Mouse (Mus musculus): ENCODE measurements around the gene Hip1r. TPM values are rescaled to one million over a fixed set of nuclear protein-coding genes. Genes with fewer than 3 reads are reported as not detected.
A peak's percentile ranks its signal among the peaks of the same experiment; 100 is the strongest.

Gene Hip1r
- polyA plus RNA-seq (2014; fragmentation: Nextera tagmentation; extraction: Ambion mirVana): 4.4 and 5.3 TPM in 2 replicates

GRCm38 (mm10) chr5:123973299-123974178, at the start of gene Hip1r:
TSS of gene Hip1r (plus strand) at chr5:123973628.
- Histone ChIP-seq H3K36me3 (ENCODE audit: control insufficient read depth, insufficient read depth, low read length) (no peaks in the 10 kb centered on the region), H3K4me2 (ENCODE audit: low read depth) (peak within 1 kb of the TSS; percentile 88), H3K27me3 (ENCODE audit: control insufficient read depth, insufficient read depth, low read length) (peaks cover 17% of the 10 kb centered on the region), H3K9ac (ENCODE audit: low read length) (peak within 1 kb of the TSS; percentile 59), H3K4me3 (ENCODE audit: low read depth, low read length) (peak within 1 kb of the TSS; percentile 69), H3K4me1 (ENCODE audit: control insufficient read depth, insufficient read depth, low read length) (0 out of 2 replicates have a peak, but pooled peaks cover 5% of the 10 kb centered on the region), H3K9me3 (ENCODE audit: control insufficient read depth, low read length) (no peaks in the 10 kb centered on the region), H3K27ac (ENCODE audit: low read depth, low read length) (no peak within 1 kb of the TSS)
- WGBS: 2% methylated on average over 61 of the region's 106 CpGs
- ATAC-seq (ENCODE audit: insufficient read depth, low FRiP score, low TSS enrichment) (peak; percentile 58), DNase-seq (ENCODE audit: low spot score) (peak; percentile 66)

GRCm38 (mm10) chr5:123927118-123927517, 46.3 kb upstream of the Hip1r start, which contains the start of gene Gm43518:
TSS of gene Gm43518 (plus strand) at chr5:123927418.
- H3K4me3 ChIP-seq (ENCODE audit: low read depth, low read length): no peak within 1 kb of the TSS
- H3K9me3 ChIP-seq (ENCODE audit: control insufficient read depth, low read length): no peaks in the 10 kb centered on the region
- no peaks in the 10 kb centered on the region for H3K4me1 ChIP-seq (ENCODE audit: control insufficient read depth, insufficient read depth, low read length)
- H3K36me3 ChIP-seq (ENCODE audit: control insufficient read depth, insufficient read depth, low read length): peaks cover 11% of the 10 kb centered on the region
- no peak for DNase-seq (ENCODE audit: low spot score)
- no peak within 1 kb of the TSS for H3K27ac ChIP-seq (ENCODE audit: low read depth, low read length)
- H3K4me2 ChIP-seq (ENCODE audit: low read depth): no peak within 1 kb of the TSS
- WGBS: 94% methylated on average over 9 of the region's 9 CpGs
- H3K9ac ChIP-seq (ENCODE audit: low read length): no peak within 1 kb of the TSS
- H3K27me3 ChIP-seq (ENCODE audit: control insufficient read depth, insufficient read depth, low read length): no peaks in the 10 kb centered on the region
- ATAC-seq (ENCODE audit: insufficient read depth, low FRiP score, low TSS enrichment): no peak

- H3K4me1 ChIP-seq (ENCODE audit: control insufficient read depth, insufficient read depth, low read length): no peaks in the 10 kb centered on the region
- H3K9ac ChIP-seq (ENCODE audit: low read length): peak within 1 kb of the TSS; percentile 87
- no peaks in the 10 kb centered on the region for H3K9me3 ChIP-seq (ENCODE audit: control insufficient read depth, low read length)
- H3K36me3 ChIP-seq (ENCODE audit: control insufficient read depth, insufficient read depth, low read length): peaks cover 4% of the 10 kb centered on the region
- peak within 1 kb of the TSS; percentile 79 for H3K4me2 ChIP-seq (ENCODE audit: low read depth)
- peak within 1 kb of the TSS; percentile 73 for H3K27ac ChIP-seq (ENCODE audit: low read depth, low read length)
- ATAC-seq (ENCODE audit: insufficient read depth, low FRiP score, low TSS enrichment) (peak; percentile 97), DNase-seq (ENCODE audit: low spot score) (peak; percentile 98)
- H3K27me3 ChIP-seq (ENCODE audit: control insufficient read depth, insufficient read depth, low read length): no peaks in the 10 kb centered on the region
- under 1% methylated on average over 56 of the region's 56 CpGs for WGBS
- H3K4me3 ChIP-seq (ENCODE audit: low read depth, low read length): peak within 1 kb of the TSS; percentile 49
Observed at GRCm38 (mm10) chr5:123930508-123930989, 42.9 kb upstream of the Hip1r start, which contains the start of gene Ccdc62. TSS of gene Ccdc62 (plus strand) at chr5:123930679.

- H3K4me3 ChIP-seq (ENCODE audit: low read depth, low read length): peak overlapping the region; percentile 49
- 52% methylated on average over 13 of the region's 13 CpGs for WGBS
Observed at GRCm38 (mm10) chr5:123931131-123931530, 42.3 kb upstream of the Hip1r start.

GRCm38 (mm10) chr5:123932927-123933326, 40.5 kb upstream of the Hip1r start:
- ATAC-seq (ENCODE audit: insufficient read depth, low FRiP score, low TSS enrichment) (no peak), DNase-seq (ENCODE audit: low spot score) (no peak)
- Histone ChIP-seq H3K27ac (ENCODE audit: low read depth, low read length) (no peak overlapping the region), H3K9ac (ENCODE audit: low read length) (no peak overlapping the region), H3K9me3 (ENCODE audit: control insufficient read depth, low read length) (no peaks in the 10 kb centered on the region), H3K36me3 (ENCODE audit: control insufficient read depth, insufficient read depth, low read length) (no peaks in the 10 kb centered on the region; the same call in 1 of the 2 replicates), H3K4me2 (ENCODE audit: low read depth) (no peak overlapping the region), H3K4me3 (ENCODE audit: low read depth, low read length) (no peak overlapping the region), H3K4me1 (ENCODE audit: control insufficient read depth, insufficient read depth, low read length) (no peaks in the 10 kb centered on the region), H3K27me3 (ENCODE audit: control insufficient read depth, insufficient read depth, low read length) (no peaks in the 10 kb centered on the region)

More at GRCm38 (mm10) chr5:123931131-123931530, 42.3 kb upstream of the Hip1r start:
- Histone ChIP-seq H3K4me1 (ENCODE audit: control insufficient read depth, insufficient read depth, low read length) (no peaks in the 10 kb centered on the region), H3K36me3 (ENCODE audit: control insufficient read depth, insufficient read depth, low read length) (peaks cover 3% of the 10 kb centered on the region), H3K4me2 (ENCODE audit: low read depth) (peak overlapping the region; percentile 79), H3K9ac (ENCODE audit: low read length) (peak overlapping the region; percentile 87), H3K9me3 (ENCODE audit: control insufficient read depth, low read length) (no peaks in the 10 kb centered on the region), H3K27me3 (ENCODE audit: control insufficient read depth, insufficient read depth, low read length) (no peaks in the 10 kb centered on the region), H3K27ac (ENCODE audit: low read depth, low read length) (no peak overlapping the region)
- ATAC-seq (ENCODE audit: insufficient read depth, low FRiP score, low TSS enrichment) (peak; percentile 32; the same call in 1 of the 2 replicates), DNase-seq (ENCODE audit: low spot score) (no peak)

GRCm38 (mm10) chr5:123933556-123933955, 39.9 kb upstream of the Hip1r start:
- no peaks in the 10 kb centered on the region for H3K4me1 ChIP-seq (ENCODE audit: control insufficient read depth, insufficient read depth, low read length)
- ATAC-seq (ENCODE audit: insufficient read depth, low FRiP score, low TSS enrichment) (no peak), DNase-seq (ENCODE audit: low spot score) (no peak)
- H3K4me2 ChIP-seq (ENCODE audit: low read depth): no peak overlapping the region
- H3K27me3 ChIP-seq (ENCODE audit: control insufficient read depth, insufficient read depth, low read length): no peaks in the 10 kb centered on the region
- H3K27ac ChIP-seq (ENCODE audit: low read depth, low read length): no peak overlapping the region
- WGBS: 95% methylated on average over 12 of the region's 12 CpGs
- no peak overlapping the region for H3K9ac ChIP-seq (ENCODE audit: low read length)
- H3K36me3 ChIP-seq (ENCODE audit: control insufficient read depth, insufficient read depth, low read length): no peaks in the 10 kb centered on the region; the same call in 1 of the 2 replicates
- no peaks in the 10 kb centered on the region for H3K9me3 ChIP-seq (ENCODE audit: control insufficient read depth, low read length)
- no peak overlapping the region for H3K4me3 ChIP-seq (ENCODE audit: low read depth, low read length)

- Histone ChIP-seq H3K4me3 (ENCODE audit: low read depth, low read length) (no peak overlapping the region), H3K27me3 (ENCODE audit: control insufficient read depth, insufficient read depth, low read length) (no peaks in the 10 kb centered on the region), H3K4me2 (ENCODE audit: low read depth) (no peak overlapping the region), H3K4me1 (ENCODE audit: control insufficient read depth, insufficient read depth, low read length) (no peaks in the 10 kb centered on the region), H3K36me3 (ENCODE audit: control insufficient read depth, insufficient read depth, low read length) (no peaks in the 10 kb centered on the region), H3K9me3 (ENCODE audit: control insufficient read depth, low read length) (no peaks in the 10 kb centered on the region), H3K9ac (ENCODE audit: low read length) (no peak overlapping the region), H3K27ac (ENCODE audit: low read depth, low read length) (no peak overlapping the region)
- no peak for ATAC-seq (ENCODE audit: insufficient read depth, low FRiP score, low TSS enrichment)
- peak; percentile 49 for DNase-seq (ENCODE audit: low spot score)
- 46% methylated on average over 18 of the region's 18 CpGs for WGBS
Observed at GRCm38 (mm10) chr5:123933957-123934591, 39.4 kb upstream of the Hip1r start.

- no peak overlapping the region for H3K4me3 ChIP-seq (ENCODE audit: low read depth, low read length)
- H3K36me3 ChIP-seq (ENCODE audit: control insufficient read depth, insufficient read depth, low read length): no peaks in the 10 kb centered on the region
- H3K4me1 ChIP-seq (ENCODE audit: control insufficient read depth, insufficient read depth, low read length): no peaks in the 10 kb centered on the region
- no peak overlapping the region for H3K4me2 ChIP-seq (ENCODE audit: low read depth)
- ATAC-seq (ENCODE audit: insufficient read depth, low FRiP score, low TSS enrichment) (no peak), DNase-seq (ENCODE audit: low spot score) (no peak)
- H3K27me3 ChIP-seq (ENCODE audit: control insufficient read depth, insufficient read depth, low read length): no peaks in the 10 kb centered on the region
- no peak overlapping the region for H3K27ac ChIP-seq (ENCODE audit: low read depth, low read length)
- 94% methylated on average over 5 of the region's 5 CpGs for WGBS
- H3K9ac ChIP-seq (ENCODE audit: low read length): no peak overlapping the region
- no peaks in the 10 kb centered on the region for H3K9me3 ChIP-seq (ENCODE audit: control insufficient read depth, low read length)
Observed at GRCm38 (mm10) chr5:123935931-123936330, 37.5 kb upstream of the Hip1r start.

All from neural tube, embryonic 11.5 days (tissue).